Mouse (Mus musculus) heart, adult 2 months (tissue): ENCODE results near the gene Stk32c. TPM values are rescaled to one million over a fixed set of nuclear protein-coding genes. Genes with fewer than 3 reads are reported as not detected.

ENCODE experiments used
- DNase-seq, 2 experiments: peaks; one replicate each; pipeline ENCODE4 v3.0.0; 2021
- H3K27ac ChIP-seq: fragments of 200-600 bp; 2 replicates; pipeline ENCODE4 v1.8.1; 2022
- H3K27me3 ChIP-seq: fragments of 200-500 bp; 2 replicates; pipeline ENCODE4 v1.6.1; 2012; ENCODE audit warnings: mild to moderate bottlenecking, low read length, inconsistent platforms, mixed read lengths; ENCODE audit not compliant: control insufficient read depth, insufficient read depth
- H3K36me3 ChIP-seq: fragments of 200-500 bp; 2 replicates; pipeline ENCODE4 v1.6.1; 2012; ENCODE audit warnings: low read length, inconsistent platforms; ENCODE audit not compliant: control insufficient read depth, insufficient read depth
- H3K4me1 ChIP-seq: fragments of 200-500 bp; 2 replicates; pipeline ENCODE4 v1.6.1; 2011; ENCODE audit warnings: low read length; ENCODE audit not compliant: control insufficient read depth, insufficient read depth
- H3K4me3 ChIP-seq: fragments of 200-600 bp; 2 replicates; pipeline ENCODE4 v1.8.1; 2022
- H3K79me2 ChIP-seq: fragments of 200-500 bp; replicated peaks from 2 replicates; pipeline ENCODE4 v1.6.1; 2012; ENCODE audit warnings: mild to moderate bottlenecking, inconsistent platforms, low read length, moderate library complexity, mixed read lengths; ENCODE audit not compliant: control insufficient read depth, insufficient read depth
- H3K9ac ChIP-seq: fragments of 200-500 bp; 2 replicates; pipeline ENCODE4 v1.6.1; 2012; ENCODE audit warnings: low read depth, mild to moderate bottlenecking, control low read depth, inconsistent platforms, low read length, mixed read lengths
- CTCF ChIP-seq: fragments of 200-600 bp; IDR thresholded peaks from 2 replicates; pipeline ENCODE4 v1.8.1; 2022; ENCODE audit warnings: antibody characterized with exemption, mild to moderate bottlenecking, moderate library complexity
- EP300 ChIP-seq: fragments of 200-500 bp; IDR thresholded peaks from 2 replicates; pipeline ENCODE4 v1.6.1; 2011; ENCODE audit warnings: low read depth, low read length, control low read depth; ENCODE audit not compliant: insufficient read depth
- POLR2A ChIP-seq: fragments of 200-500 bp; IDR thresholded peaks from 2 replicates; pipeline ENCODE4 v1.6.1; 2011; ENCODE audit warnings: mild to moderate bottlenecking, low read depth, low read length, control low read depth; ENCODE audit not compliant: insufficient read depth
- WGBS: fragments of 180-500 bp; shearing (Covaris S2); methylation state at CpG from one replicate; pipeline ENCODE4 v1.1.7; 2018; 5-methylcytosine and 5-hydroxymethylcytosine counted together
- intact Hi-C: fragments of 180-260 bp; cut with DNase I; formaldehyde crosslinking; loops from one replicate; pipeline ENCODE4 v1.15.1; 2025
- polyA plus RNA-seq: library from polyadenylated mRNA; depleted of rRNA; stranded (reverse); fragments of >200 nt; gene quantifications from 2 replicates; pipeline ENCODE4 v1.2.3, GENCODE M21; 2012
- total RNA-seq, 2 experiments: library from RNA; stranded (reverse); gene quantifications; 2 replicates each; pipeline ENCODE4 v1.2.3; 2021

Gene Stk32c
- total and polyA plus RNA-seq, 3 experiments = 0.68 to 1.1 (median 0.94) TPM

DNA sequence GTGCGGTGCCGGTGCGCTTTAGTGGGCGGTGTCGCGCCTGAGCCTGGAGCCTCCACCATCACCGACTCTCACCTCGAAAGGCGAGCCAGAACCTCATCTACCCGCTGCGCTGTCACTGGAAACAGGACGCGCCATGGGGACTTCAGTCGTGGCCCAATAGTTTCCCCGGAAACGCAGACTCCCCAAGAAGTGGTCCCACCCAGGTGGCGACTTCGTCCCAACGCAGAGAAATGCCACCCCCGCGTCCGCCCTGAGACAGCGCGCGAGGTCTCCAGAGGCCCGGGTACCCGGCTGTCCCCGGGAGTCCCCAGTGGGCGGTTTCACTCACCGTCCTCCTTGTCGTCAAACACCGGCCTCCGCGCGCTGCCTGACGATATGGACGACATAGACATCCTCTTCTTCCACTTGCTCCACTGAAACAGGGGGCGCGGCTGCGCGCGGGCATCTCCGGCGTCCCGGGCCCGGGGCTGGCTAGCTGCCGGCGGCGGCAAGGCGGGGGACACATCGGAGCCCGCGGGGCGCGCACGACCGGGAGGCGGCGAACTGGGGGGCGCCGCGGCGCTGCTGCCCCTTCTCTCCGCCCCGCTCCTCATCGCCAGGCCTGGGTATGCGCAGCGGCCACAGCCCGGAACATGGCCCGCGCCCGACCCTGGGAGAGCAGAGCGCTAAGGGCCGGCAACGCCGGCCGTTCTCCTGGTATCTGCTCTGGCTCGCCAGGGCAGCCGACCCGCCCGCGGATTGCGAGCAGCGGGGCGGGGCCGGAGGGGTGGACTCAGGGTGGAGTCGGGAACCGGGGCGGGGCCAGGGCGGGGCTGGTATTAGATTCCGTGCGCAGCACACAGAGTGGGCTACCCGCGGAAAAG is 25.1 kb downstream of the Stk32c start:
- H3K9ac ChIP-seq = peak overlapping the region; percentile 79
- DNase-seq = peak; percentile 81 to 82
- no peaks in the 10 kb centered on the region for H3K36me3 ChIP-seq
- no peaks in the 10 kb centered on the region for H3K79me2 ChIP-seq
- WGBS = under 1% methylated on average over 94 of the region's 94 CpGs
- TF ChIP-seq POLR2A (no peak), CTCF (no peak), EP300 (no peak)
- peaks cover 1% of the 10 kb centered on the region; the same call in 1 of the 2 replicates for H3K4me1 ChIP-seq
- peak overlapping the region; percentile 55 for H3K4me3 ChIP-seq
- peaks cover 4% of the 10 kb centered on the region; the same call in 1 of the 2 replicates for H3K27me3 ChIP-seq
- intact Hi-C loops = loop anchor here (5.0 kb wide), 1 partner anchor 41 kb away; no protein-coding TSS in a partner anchor
- no peak overlapping the region for H3K27ac ChIP-seq

DNA sequence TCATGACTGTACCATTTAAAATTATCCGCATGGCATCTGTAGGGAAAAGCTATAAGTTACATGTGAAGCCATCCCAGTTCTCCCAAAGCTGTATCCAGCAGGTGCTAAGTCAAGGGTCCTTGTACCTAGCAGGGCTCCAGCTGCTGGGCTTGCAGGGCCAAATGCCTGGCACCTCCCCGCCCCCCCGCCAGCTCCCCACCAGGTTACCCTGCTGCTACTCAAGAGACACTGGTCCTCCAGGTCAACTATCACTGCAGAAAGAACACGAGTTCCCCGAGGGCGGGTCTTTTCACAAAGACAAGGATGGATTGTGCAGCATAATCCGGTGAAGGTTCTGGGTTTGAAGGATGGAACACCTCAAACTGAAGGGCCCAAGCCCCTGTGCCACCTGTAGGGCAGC is 25.8 kb downstream of the Stk32c start:
- TF ChIP-seq POLR2A (no peak), EP300 (no peak), CTCF (no peak)

DNA sequence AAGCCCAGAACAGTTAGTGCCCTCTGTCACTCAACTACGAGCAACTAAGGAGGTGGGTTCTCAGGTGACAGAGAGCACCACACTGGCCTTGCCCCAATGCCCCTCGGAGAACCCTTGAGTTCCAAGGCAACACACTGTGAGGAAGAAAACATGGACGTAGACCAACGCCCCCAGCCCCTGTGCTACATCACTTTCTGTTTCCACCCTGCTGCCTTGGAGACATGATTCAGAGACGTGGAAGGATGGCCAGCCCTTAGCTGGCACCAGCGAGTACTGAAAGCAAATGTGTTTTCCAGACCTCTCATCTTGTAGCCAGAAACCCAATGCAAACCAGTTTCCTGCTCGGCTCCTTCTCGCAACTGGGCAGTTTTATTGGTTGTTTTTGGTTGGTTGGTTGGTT is 26.7 kb downstream of the Stk32c start:
- H3K79me2 ChIP-seq = no peaks in the 10 kb centered on the region; the same call in 1 of the 2 replicates
- intact Hi-C loops = loop anchor here (5.0 kb wide), 1 partner anchor 39 kb away; no protein-coding TSS in a partner anchor
- no peak overlapping the region for H3K27ac ChIP-seq
- 77% methylated on average over 8 of the region's 8 CpGs for WGBS
- no peak for DNase-seq
- H3K9ac ChIP-seq = no peak overlapping the region
- TF ChIP-seq EP300 (no peak), POLR2A (no peak), CTCF (no peak)
- H3K4me1 ChIP-seq = peaks cover 1% of the 10 kb centered on the region; the same call in 1 of the 2 replicates
- H3K27me3 ChIP-seq = peaks cover 4% of the 10 kb centered on the region; the same call in 1 of the 2 replicates
- H3K4me3 ChIP-seq = no peak overlapping the region
- H3K36me3 ChIP-seq = no peaks in the 10 kb centered on the region

More for the DNA sequence above, 25.8 kb downstream of the Stk32c start:
- peaks cover 1% of the 10 kb centered on the region; the same call in 1 of the 2 replicates for H3K4me1 ChIP-seq
- H3K9ac ChIP-seq = no peak overlapping the region
- H3K36me3 ChIP-seq = no peaks in the 10 kb centered on the region
- 46% methylated on average over 7 of the region's 7 CpGs for WGBS
- no peaks in the 10 kb centered on the region; the same call in 1 of the 2 replicates for H3K79me2 ChIP-seq
- no peak overlapping the region for H3K27ac ChIP-seq
- no peak for DNase-seq
- H3K4me3 ChIP-seq = peak overlapping the region; percentile 55; the same call in 1 of the 2 replicates
- intact Hi-C loops = loop anchor here (5.0 kb wide), 1 partner anchor 40 kb away; no protein-coding TSS in a partner anchor
- peaks cover 4% of the 10 kb centered on the region; the same call in 1 of the 2 replicates for H3K27me3 ChIP-seq

GRCm38 (mm10) chr7:139185971-139186370 is 27.1 kb downstream of the Stk32c start:
- DNase-seq = no peak
- no peak overlapping the region for H3K9ac ChIP-seq
- H3K27ac ChIP-seq = no peak overlapping the region
- 85% methylated on average over 5 of the region's 5 CpGs for WGBS
- TF ChIP-seq CTCF (no peak), EP300 (no peak), POLR2A (no peak)
- H3K36me3 ChIP-seq = no peaks in the 10 kb centered on the region
- H3K4me3 ChIP-seq = no peak overlapping the region
- intact Hi-C loops = loop anchor here (5.0 kb wide), 1 partner anchor 39 kb away; no protein-coding TSS in a partner anchor
- H3K27me3 ChIP-seq = peaks cover 4% of the 10 kb centered on the region; the same call in 1 of the 2 replicates
- peaks cover 1% of the 10 kb centered on the region; the same call in 1 of the 2 replicates for H3K4me1 ChIP-seq
- no peaks in the 10 kb centered on the region; the same call in 1 of the 2 replicates for H3K79me2 ChIP-seq

DNA sequence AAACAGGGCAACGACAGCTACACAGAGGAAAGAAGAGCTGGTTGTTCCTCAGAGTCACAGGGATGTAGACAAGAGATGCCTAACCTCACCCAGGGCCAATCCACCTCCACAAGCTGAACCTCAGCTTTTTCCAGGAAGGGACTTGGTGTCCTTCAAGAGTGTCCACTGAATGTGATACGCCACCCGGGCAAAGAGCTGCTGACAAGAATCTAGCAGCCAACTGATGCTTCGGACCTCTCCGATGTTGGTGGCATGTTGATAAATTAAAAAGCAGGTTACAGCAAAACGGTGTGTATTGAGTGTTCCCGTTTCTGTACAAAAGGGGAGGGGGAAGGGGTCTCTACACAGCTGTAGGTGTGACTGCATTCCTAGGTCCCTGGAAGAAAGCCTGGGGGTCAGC is 28.3 kb downstream of the Stk32c start:
- peaks cover 4% of the 10 kb centered on the region; the same call in 1 of the 2 replicates for H3K27me3 ChIP-seq
- no peak overlapping the region for H3K9ac ChIP-seq
- no peak for DNase-seq
- no peak overlapping the region for H3K27ac ChIP-seq
- no peak for TF ChIP-seq POLR2A
- TF ChIP-seq CTCF = no peak
- no peak for TF ChIP-seq EP300
- peaks cover 1% of the 10 kb centered on the region; the same call in 1 of the 2 replicates for H3K4me1 ChIP-seq
- WGBS = 85% methylated on average over 7 of the region's 7 CpGs
- H3K79me2 ChIP-seq = no peaks in the 10 kb centered on the region; the same call in 1 of the 2 replicates
- intact Hi-C loops = loop anchor here (5.0 kb wide), 1 partner anchor 38 kb away; no protein-coding TSS in a partner anchor
- H3K4me3 ChIP-seq = no peak overlapping the region
- H3K36me3 ChIP-seq = no peaks in the 10 kb centered on the region

DNA sequence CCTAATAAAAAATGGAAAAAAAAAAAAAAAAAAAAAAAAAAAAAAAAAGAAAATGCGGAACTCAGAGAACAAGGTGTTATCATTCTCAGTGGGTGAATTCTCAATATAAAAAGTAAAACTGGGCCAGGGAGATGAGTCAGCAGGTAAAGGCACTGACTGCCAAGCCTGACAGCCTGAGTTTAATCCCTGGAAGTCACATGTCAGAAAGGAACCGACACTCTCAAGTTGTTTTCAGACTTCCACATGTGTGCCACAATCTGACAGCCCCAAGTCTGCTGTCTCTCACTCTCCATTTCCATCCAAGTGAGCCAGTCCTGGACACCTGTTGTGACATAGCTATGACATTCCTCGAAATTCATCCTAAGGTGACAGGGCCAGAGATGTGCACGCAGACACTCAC is 28.7 kb downstream of the Stk32c start:
- intact Hi-C loops = no loop called here
- H3K4me1 ChIP-seq = peaks cover 1% of the 10 kb centered on the region; the same call in 1 of the 2 replicates
- TF ChIP-seq CTCF = no peak
- TF ChIP-seq EP300 = no peak
- TF ChIP-seq POLR2A = no peak
- no peak overlapping the region for H3K4me3 ChIP-seq
- peaks cover 4% of the 10 kb centered on the region; the same call in 1 of the 2 replicates for H3K27me3 ChIP-seq
- H3K36me3 ChIP-seq = no peaks in the 10 kb centered on the region
- no peaks in the 10 kb centered on the region; the same call in 1 of the 2 replicates for H3K79me2 ChIP-seq
- DNase-seq = peak in 1 of 2 experiments; percentile 0
- WGBS = 67% methylated on average over 4 of the region's 4 CpGs
- H3K27ac ChIP-seq = no peak overlapping the region
- H3K9ac ChIP-seq = no peak overlapping the region
